Mouse (Mus musculus) layer of hippocampus, postnatal 14 days (tissue): ENCODE results near the gene Hoxc9. TPM values are rescaled to one million over a fixed set of nuclear protein-coding genes. Genes with fewer than 3 reads are reported as not detected.

Experiments
- DNase-seq, 2 experiments: peaks; one replicate each; pipeline ENCODE4 v3.0.0; 2021 to 2022; ENCODE audit warnings: low spot score in 2 of 2, mixed read lengths in 1 of 2
- total RNA-seq, 2 experiments: library from RNA; stranded (reverse); gene quantifications; 2 replicates each; pipeline ENCODE4 v1.2.3; 2021

The Hoxc9 gene
- total RNA-seq, 2 experiments from 2014 or later = not detected

DNA sequence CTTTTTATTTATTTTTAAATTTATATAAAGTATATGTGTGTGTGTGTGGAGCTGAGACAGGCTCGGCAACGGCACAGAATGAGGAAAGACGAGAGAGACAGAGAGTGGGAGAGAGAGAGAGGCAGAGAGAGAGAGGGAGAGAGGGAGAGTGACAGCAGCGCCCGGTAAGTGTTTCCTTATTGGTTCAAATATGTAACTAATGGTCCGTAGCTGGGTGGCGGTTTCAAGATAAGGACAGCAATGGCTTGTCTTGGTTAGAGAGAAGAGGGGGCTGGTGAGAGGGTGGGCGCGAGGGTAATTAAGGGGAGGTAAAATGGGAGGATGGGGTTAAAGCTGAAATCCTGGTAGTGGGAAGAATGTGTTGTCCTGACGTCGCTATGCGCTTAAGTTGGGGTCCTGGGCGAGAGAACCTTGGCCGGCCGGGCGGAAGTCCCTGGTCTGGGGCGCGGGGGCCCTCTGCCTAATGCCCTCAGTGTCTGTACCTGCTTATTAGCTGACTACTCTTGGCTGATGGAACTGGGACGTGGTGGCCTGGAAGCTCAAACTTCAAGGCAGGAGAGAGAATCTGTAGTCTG is 22.5 kb downstream of the Hoxc9 start:
- DNase-seq = no peak

- peak in 1 of 2 experiments; percentile 47 for DNase-seq
Observed at GRCm38 (mm10) chr15:102999183-102999831, 23.1 kb downstream of the Hoxc9 start.

- no peak for DNase-seq
Observed at GRCm38 (mm10) chr15:102999955-103000354, 23.7 kb downstream of the Hoxc9 start.

- no peak for DNase-seq
Observed at GRCm38 (mm10) chr15:103000501-103000901, 24.3 kb downstream of the Hoxc9 start.

DNA sequence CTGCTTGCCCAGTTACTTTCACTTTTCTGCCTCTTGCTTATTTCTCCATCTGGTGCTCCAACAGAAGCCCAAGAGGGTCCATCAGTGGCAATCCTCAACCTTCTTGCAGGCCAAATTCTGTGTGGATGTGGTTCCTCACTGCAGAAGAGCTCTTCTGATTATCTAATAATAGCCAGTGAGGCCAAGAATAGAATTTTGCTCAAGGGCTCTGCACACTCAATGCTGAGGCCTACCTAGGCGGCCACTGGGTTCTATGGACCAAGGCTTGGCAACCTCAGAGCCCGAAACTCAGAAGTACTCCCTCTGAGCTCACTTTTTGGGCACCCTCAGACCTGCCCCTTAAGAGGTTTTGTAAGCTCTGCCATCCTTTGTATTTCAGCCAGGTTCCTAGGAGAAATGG is 25.1 kb downstream of the Hoxc9 start:
- no peak for DNase-seq

GRCm38 (mm10) chr15:103002156-103002555 is 25.9 kb downstream of the Hoxc9 start:
- DNase-seq = no peak

GRCm38 (mm10) chr15:103002821-103003448 is 26.7 kb downstream of the Hoxc9 start:
- no peak for DNase-seq

- DNase-seq = no peak
Observed at GRCm38 (mm10) chr15:103005308-103005707, 29.1 kb downstream of the Hoxc9 start.

- DNase-seq = no peak
Observed at GRCm38 (mm10) chr15:103005797-103006196, 29.6 kb downstream of the Hoxc9 start.

DNA sequence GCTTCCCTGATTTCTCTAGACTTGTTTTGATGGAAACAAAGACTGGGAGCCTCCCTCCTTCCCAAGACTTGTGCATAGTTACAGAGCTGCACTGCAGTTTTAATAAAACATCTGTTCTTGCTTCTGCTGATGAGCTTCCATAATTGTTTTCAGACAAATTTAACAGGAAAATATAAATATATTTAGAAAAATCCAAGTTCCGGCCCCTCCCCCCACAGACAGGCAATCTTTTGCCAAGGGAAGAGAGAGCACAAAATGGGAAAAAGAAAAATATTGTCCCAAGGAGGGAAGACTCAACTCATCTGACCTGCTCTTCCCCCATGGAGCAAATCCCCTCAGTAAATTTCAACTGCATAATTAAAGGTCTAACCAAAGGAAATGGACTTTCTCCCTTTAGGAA is 30.1 kb downstream of the Hoxc9 start:
- DNase-seq = no peak

DNA sequence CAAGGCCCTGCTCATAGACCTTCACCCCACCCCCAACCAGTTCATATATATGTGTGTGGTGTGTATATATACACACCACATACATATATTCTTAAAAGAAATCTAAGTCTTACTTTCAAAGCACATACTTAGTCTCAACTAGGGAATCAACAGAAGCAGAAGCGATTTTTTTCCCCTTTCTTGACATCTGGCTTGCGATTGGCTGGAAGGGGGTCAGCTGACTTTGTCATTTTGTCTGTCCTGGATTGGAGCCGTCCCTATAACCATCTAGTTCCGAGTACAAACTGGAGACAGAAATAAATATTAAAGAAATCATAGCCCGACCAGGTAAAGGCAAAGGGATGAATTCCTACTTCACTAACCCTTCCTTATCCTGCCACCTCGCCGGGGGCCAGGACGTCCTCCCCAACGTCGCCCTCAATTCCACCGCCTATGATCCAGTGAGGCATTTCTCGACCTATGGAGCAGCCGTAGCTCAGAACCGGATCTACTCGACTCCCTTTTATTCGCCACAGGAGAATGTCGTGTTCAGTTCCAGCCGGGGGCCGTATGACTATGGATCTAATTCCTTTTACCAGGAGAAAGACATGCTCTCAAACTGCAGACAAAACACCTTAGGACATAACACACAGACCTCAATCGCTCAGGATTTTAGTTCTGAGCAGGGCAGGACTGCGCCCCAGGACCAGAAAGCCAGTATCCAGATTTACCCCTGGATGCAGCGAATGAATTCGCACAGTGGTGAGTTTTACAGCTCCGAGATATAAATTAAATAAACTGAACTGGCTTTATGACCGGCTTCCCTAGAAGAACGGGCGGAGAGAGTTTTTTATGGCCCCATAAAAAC is 33.2 kb downstream of the Hoxc9 start:
- no peak for DNase-seq

GRCm38 (mm10) chr15:103010112-103010846 is 34.0 kb downstream of the Hoxc9 start:
- no peak for DNase-seq

GRCm38 (mm10) chr15:103010847-103011555 is 34.8 kb downstream of the Hoxc9 start:
- DNase-seq = no peak

GRCm38 (mm10) chr15:103011928-103012486 is 35.8 kb downstream of the Hoxc9 start:
- DNase-seq = no peak

DNA sequence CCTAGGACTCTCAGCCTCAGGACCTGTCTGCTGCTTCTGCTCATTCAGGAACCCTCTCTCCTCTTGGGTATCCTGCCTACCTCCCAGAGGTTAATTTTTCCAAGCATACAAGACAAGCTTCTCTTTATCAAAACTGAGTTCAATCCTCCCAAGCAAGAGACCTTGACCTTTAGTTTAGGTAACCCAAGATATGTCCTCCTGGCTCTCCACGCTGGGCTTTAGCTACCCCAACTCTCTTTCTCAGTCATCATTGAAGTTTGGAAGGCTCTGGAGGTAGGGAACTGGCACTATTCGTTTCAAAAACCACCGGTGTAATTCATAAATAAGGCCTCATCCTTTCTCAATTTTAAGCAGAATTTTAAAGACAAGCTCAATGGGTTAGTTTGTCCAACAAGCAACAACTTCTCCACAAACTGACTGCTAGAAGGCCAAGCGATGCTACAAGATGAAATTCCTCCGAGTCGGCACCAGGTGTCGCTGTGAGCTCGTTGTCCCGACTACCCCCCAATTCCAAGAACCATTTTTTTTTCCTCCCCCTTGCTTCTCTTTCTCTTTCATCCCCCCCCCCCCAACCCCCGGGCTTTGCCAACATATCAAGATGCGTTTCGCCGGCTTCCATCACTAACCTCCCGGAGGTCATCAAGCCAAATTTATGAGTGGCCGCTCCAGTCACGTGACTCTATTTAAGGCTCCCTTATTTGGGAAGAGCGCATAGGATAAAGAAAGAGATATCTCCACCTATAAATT is 37.2 kb downstream of the Hoxc9 start:
- DNase-seq = peak in 1 of 2 experiments; percentile 41

DNA sequence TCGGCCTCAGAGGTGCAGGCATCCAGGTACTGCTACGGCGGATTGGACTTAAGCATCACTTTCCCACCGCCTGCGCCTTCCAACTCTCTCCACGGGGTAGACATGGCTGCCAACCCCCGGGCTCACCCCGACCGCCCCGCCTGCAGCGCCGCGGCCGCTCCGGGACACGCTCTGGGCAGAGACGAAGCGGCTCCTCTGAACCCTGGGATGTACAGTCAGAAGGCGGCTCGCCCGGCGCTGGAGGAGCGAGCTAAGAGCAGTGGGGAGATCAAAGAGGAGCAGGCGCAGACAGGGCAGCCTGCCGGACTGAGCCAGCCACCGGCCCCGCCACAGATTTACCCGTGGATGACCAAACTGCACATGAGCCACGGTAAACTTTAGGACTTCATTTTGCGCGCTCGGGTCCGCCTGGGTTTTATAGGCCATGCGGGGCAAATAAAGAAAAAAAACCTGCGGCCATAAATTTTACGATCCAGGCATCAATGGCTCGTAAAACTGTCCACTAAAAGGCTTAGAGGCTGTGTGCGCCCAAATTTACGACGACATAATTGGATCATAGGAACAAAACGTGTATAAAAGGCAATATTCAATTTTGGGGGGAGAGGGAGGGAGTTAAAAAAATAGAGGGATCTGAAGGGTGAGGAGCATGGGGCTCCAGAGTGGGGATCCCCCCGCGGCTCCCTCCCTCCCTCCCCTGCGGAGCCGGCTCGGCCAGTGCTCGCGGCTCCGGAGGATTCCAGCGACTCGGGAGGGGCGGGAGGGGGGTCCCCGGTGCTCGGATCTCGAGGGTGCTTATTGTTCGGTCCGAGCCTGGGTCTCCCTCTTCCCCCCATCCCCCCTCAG is 38.1 kb downstream of the Hoxc9 start:
- DNase-seq = no peak

DNA sequence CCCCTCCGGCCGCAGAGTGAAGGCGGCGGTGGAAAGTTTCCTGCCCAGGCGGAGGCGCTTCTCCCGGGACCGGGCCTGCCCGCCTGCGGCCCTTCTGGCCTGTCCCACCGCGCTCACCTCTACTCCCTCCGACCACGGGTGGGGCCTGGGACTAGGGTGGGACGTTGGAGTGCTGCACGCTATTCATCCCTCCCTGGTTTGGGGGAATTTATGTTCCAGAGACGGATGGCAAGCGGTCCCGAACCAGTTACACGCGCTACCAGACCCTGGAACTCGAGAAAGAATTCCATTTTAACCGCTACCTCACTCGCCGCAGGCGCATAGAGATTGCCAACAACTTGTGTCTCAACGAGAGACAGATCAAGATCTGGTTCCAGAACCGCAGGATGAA is 38.8 kb downstream of the Hoxc9 start:
- DNase-seq = no peak

GRCm38 (mm10) chr15:103015406-103016166 is 39.3 kb downstream of the Hoxc9 start:
- DNase-seq = no peak
